Mouse (Mus musculus) cortical plate, adult 2 months (tissue): Measurements from ENCODE around the gene Gprc5c. TPM values are rescaled to one million over a fixed set of nuclear protein-coding genes. Genes with fewer than 3 reads are reported as not detected.
A peak's percentile ranks its signal among the peaks of the same experiment; 100 is the strongest.

Source experiments
- H3K27ac ChIP-seq: fragments of 200-500 bp; 2 replicates; pipeline ENCODE4 v1.5.1; 2012; ENCODE audit warnings: low read length, control low read depth, inconsistent platforms; ENCODE audit not compliant: insufficient read depth
- H3K4me1 ChIP-seq: fragments of 200-500 bp; 2 replicates; pipeline ENCODE4 v1.6.1; 2011; ENCODE audit warnings: low read length; ENCODE audit not compliant: control insufficient read depth, insufficient read depth
- H3K4me3 ChIP-seq: fragments of 200-500 bp; 2 replicates; pipeline ENCODE4 v1.5.1; 2011; ENCODE audit warnings: mild to moderate bottlenecking, low read length, control low read depth; ENCODE audit not compliant: insufficient read depth
- CTCF ChIP-seq: fragments of 200-500 bp; IDR thresholded peaks from 2 replicates; pipeline ENCODE4 v1.5.1; 2011; ENCODE audit warnings: mild to moderate bottlenecking, control low read depth, low read length; ENCODE audit not compliant: insufficient read depth; ENCODE audit errors: extremely low read depth
- POLR2A ChIP-seq: fragments of 200-500 bp; IDR thresholded peaks from 2 replicates; pipeline ENCODE4 v1.6.1; 2011; ENCODE audit warnings: mild to moderate bottlenecking, low read length, control low read depth; ENCODE audit not compliant: insufficient read depth; ENCODE audit errors: extremely low read depth
- polyA plus RNA-seq: library from polyadenylated mRNA; depleted of rRNA; stranded (reverse); fragments of >200 nt; gene quantifications from 2 replicates; pipeline ENCODE4 v1.2.3, GENCODE M21; 2012; rRNA removed

Gene Gprc5c
- polyA plus RNA-seq: 4.2 and 4.3 TPM in 2 replicates

DNA sequence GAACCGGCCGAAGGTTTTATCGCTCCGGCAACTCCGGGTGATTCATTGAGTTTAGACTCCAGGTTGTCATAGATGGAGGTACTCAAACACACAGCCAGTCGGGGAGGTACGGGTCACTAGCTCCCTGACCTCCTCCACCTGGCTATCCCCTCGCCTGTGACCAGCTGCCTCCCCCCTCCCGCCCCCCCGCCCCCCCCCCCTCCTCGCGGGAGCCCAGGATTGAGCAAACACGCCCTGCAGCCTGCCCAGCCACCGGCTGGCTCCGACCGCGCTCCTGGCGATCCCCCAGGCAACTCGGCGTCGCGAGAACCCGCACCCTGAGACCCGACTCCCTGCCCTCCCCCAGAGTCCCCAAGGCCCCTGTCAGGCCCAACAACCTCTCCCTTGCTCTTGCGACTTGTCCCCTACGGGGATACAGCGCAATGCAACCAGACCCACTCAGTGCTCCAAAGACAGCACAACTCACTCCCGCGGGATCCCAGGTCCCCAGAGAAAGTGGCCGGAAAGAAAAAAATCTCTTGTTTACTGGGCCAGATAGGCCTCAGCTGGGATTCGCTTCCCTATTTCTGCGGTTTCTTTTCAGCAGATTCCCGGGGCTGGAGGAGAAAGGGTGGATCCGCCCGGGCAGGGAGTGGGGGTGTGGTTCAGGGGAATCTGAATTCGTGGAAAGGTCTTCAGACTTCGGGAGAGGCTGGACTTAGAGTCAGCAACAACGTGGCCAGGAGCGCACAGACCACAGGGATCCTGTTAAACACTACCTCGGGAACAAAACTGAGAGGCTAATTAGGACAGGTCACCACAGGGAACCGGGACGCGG lies at the start of gene Gprc5c:
Gene Gprc5c, plus strand, starts transcription at position 701 of the 817 bp plus-strand sequence.
- no peak for TF ChIP-seq CTCF
- no peak for TF ChIP-seq POLR2A
- Histone ChIP-seq H3K4me3 (peak within 1 kb of the TSS; percentile 48), H3K4me1 (no peaks in the 10 kb centered on the region), H3K27ac (no peak within 1 kb of the TSS)

DNA sequence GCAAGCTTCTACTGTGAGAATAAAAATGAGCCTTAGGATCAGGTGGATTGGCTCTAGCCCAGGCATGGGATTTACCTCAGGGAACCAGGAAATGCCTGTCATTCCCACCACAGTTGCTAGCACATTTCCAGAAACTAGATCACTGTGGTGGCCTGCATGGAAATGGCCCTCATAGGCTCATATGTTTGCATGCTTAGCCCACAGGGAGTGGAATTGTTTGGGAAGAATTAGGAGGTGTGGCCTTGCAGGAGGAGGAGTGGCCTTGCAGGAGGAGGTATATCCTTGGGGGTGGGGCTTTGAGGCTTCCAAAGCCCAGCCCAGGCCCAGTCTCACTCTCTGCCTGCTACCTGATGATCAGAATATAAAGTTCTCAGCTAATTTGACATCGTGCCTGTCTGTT lies 49.0 kb upstream of the Gprc5c start:
- Histone ChIP-seq H3K27ac (no peak overlapping the region), H3K4me3 (no peak overlapping the region), H3K4me1 (no peaks in the 10 kb centered on the region)
- TF ChIP-seq CTCF: no peak
- no peak for TF ChIP-seq POLR2A

DNA sequence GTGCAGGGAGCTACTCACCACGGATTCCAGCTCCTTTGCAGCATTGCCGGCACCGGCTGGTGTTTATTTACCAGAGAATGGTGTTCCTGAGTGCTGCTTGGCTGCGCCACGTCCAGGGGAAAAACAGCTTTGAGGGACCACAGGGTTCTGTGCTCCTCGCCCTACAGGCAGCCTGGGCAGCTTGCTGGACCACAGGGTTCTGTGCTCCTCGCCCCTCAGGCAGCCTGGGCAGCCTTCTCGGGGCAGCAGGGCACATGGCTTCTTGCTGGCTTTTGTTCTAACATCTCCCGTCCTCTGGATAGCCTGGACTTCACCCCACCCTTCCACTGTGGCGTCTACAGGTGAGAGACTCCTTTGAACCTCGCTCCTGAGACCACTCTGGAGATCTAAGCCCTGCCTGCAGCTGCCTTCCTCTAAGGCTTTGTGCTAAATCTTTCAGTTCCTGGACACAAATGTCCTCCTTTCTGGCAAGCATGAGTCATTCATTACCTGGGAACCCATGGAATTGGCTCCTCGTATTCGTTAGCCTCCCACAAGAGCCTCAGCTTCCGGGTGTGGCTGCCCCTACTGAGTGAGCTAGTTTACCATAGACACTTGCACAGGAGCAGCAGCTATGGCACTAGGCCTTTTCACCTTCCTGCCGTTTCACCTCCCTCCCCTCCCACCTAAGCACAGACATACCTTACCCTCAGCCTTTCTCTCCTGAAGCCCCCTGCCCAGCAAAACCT lies 48.2 kb upstream of the Gprc5c start:
- no peak overlapping the region for H3K27ac ChIP-seq
- no peak for TF ChIP-seq POLR2A
- no peak for TF ChIP-seq CTCF

DNA sequence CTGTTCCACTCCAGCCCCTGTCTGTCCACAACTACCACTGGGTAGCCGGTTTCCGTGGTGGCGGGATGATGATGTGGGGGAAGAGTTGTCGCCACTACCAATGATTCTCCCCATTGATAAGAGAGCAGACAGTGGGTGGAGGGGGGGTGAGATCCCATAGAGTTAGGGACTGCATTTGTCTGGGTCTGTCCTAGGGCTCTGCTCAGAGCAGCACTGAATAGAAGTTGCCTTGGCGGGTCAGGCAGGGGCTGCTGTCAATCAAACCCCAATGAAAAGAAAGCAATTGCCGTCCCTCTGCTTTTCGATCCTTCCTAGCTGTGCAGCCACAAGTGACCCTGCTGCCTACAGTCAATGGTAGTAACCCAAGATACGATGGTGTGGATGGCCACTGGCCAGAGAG lies 47.0 kb upstream of the Gprc5c start:
- H3K4me3 ChIP-seq: no peak overlapping the region
- H3K4me1 ChIP-seq: no peaks in the 10 kb centered on the region
- TF ChIP-seq POLR2A (no peak), CTCF (no peak)
- no peak overlapping the region for H3K27ac ChIP-seq

More for the DNA sequence above, 48.2 kb upstream of the Gprc5c start:
- Histone ChIP-seq H3K4me3 (no peak overlapping the region), H3K4me1 (no peaks in the 10 kb centered on the region)

DNA sequence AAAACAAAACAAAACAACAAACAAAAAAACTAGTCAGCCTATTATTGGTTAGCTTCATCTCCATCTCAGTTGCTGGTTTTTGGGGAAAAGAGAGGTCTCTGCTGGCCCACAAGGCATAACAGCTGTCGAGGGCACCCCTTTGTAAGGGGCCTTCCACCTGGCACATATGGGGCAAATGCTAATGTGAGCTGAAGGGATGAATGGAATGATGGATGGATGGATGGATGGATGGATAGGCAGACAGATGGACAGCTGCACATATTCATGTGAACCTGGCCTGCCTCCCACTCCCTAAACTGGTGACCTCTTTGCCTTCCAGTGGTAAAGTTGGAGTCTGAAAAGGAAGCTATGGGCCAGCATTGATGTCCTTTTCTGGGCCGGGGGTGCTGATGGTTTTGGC lies 43.9 kb upstream of the Gprc5c start:
- TF ChIP-seq CTCF (no peak), POLR2A (no peak)
- H3K4me1 ChIP-seq: no peaks in the 10 kb centered on the region
- H3K4me3 ChIP-seq: no peak overlapping the region
- H3K27ac ChIP-seq: no peak overlapping the region

DNA sequence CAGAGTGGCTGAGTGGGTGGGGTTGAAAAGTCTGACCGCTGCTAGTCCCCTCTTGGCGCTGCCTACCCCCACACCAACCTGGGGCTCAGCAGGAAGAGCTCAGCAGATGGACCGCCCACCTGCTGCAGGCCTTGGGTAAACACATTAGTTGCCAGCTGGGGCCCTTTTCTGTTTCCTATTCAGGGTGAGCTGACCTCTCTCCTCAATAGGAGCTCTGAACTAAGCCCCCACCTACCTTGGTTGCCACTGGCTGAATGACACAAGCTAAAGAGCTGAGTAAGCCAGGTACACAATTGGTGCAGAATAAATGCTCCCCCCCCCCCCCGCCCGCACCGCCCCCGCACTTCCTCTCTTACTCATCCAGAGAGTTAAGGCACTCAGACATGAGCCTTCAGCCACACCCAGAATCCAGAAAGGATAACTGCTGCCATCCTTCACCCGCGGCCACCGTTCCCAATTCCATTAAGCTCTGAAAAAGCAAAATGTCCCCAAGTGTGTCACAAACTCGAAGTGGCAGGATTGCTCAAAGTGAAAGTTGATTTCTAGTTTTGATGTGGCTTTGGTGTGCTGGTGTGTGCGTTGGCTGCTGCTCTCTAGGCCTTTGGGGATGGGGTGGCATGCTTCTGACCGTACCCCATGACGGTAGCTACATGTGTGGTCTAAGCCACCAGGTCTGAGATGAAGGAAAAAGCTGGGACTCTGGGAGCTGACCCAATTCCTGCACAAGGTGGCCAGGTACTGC lies 43.1 kb upstream of the Gprc5c start:
- Histone ChIP-seq H3K4me3 (no peak overlapping the region), H3K27ac (no peak overlapping the region), H3K4me1 (no peaks in the 10 kb centered on the region)
- TF ChIP-seq POLR2A (no peak), CTCF (no peak)

DNA sequence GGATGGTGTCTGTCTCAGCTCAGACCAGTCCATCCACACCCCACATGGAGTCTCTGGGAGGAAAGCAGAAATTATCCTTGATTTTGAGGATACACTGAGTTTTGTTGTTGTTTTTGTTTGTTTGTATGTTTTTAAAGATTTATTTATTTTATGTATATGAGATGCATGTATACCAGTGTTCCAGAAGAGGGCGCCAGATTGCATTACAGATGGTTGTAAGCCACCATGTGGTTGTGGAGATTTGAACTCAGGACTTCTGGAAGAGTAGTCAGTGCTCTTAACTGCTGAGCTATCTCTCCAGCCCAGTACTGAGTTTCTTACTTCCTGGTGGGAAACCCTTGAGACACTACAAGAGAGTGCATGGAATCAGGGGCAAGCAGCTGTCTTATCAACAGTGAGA lies 41.6 kb upstream of the Gprc5c start:
- H3K4me3 ChIP-seq: no peak overlapping the region
- TF ChIP-seq CTCF (no peak), POLR2A (no peak)
- H3K27ac ChIP-seq: no peak overlapping the region
- H3K4me1 ChIP-seq: no peaks in the 10 kb centered on the region

DNA sequence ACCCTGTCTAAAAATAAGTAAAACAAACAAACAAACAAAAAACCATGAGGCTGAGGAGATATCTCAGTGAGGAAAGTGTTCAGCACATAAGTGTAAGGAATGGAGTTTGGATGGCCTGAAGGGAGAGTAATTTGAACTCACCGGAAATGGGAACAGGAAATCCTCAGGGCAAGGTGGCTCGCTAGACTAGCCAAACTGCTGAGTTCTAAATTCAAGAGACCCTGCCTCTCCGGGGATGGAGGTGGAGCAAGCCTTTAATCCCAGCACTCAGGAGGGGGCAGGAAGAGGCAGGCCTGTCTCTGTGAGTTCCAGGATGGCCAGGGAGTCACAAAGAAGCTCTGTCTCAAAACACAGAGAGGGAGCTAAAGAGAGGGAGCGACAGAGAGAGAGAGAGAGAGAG lies 40.6 kb upstream of the Gprc5c start:
- TF ChIP-seq POLR2A (no peak), CTCF (no peak)
- H3K27ac ChIP-seq: no peak overlapping the region

DNA sequence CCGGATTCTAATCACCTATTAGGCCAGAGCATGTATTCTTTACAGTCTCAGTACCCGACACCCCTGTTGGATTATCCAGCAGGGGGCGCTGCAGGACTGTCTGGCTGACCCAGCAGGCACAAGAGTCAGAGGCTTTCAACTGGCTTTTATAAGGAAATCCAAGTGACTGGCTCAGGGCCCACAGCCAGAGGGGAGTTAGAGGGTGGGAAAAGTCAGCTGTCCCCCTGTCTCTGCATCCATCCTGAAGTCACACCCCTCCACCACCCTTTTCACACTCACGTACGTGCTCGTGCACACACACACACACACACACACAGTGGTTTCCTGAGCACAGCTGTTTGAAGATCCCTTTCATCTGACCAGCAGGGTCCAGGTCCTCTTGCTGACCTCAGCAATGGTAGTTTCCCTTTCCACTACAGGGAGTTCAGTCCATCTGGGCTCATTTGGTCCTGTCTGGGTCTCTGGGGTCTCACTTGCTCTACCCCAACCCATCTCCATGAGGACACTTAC lies 38.2 kb upstream of the Gprc5c start:
- Histone ChIP-seq H3K4me3 (no peak overlapping the region), H3K27ac (no peak overlapping the region), H3K4me1 (no peaks in the 10 kb centered on the region; the same call in 1 of the 2 replicates)
- TF ChIP-seq CTCF (peak; percentile 80), POLR2A (no peak)

More for the DNA sequence above, 40.6 kb upstream of the Gprc5c start:
- H3K4me3 ChIP-seq: no peak overlapping the region
- no peaks in the 10 kb centered on the region for H3K4me1 ChIP-seq
